Mouse (Mus musculus): ENCODE measurements around the gene Dao. TPM values are rescaled to one million over a fixed set of nuclear protein-coding genes. Genes with fewer than 3 reads are reported as not detected.

Gene Dao
- polyA plus RNA-seq, 1 experiment from 2014 or later = not detected

GRCm38 (mm10) chr5:114027217-114027944 lies 23.9 kb downstream of the Dao start:
- no peak for ATAC-seq (ENCODE audit: insufficient read depth, low FRiP score, low TSS enrichment)

GRCm38 (mm10) chr5:114028111-114028510 lies 24.6 kb downstream of the Dao start:
- no peak for ATAC-seq (ENCODE audit: insufficient read depth, low FRiP score, low TSS enrichment)
- no peak for DNase-seq (ENCODE audit: low spot score)
- Histone ChIP-seq H3K27ac (ENCODE audit: low read depth, low read length) (no peak overlapping the region), H3K36me3 (ENCODE audit: control insufficient read depth, insufficient read depth, low read length) (no peaks in the 10 kb centered on the region; the same call in 1 of the 2 replicates), H3K4me1 (ENCODE audit: control insufficient read depth, insufficient read depth, low read length) (no peaks in the 10 kb centered on the region; the same call in 1 of the 2 replicates), H3K4me3 (ENCODE audit: low read depth, low read length) (no peak overlapping the region), H3K27me3 (ENCODE audit: control insufficient read depth, insufficient read depth, low read length) (no peaks in the 10 kb centered on the region), H3K4me2 (ENCODE audit: low read depth) (no peak overlapping the region), H3K9ac (ENCODE audit: low read length) (no peak overlapping the region), H3K9me3 (ENCODE audit: control insufficient read depth, low read length) (no peaks in the 10 kb centered on the region)
- WGBS = 87% methylated on average over 12 of the region's 12 CpGs

More at GRCm38 (mm10) chr5:114027217-114027944, 23.9 kb downstream of the Dao start:
- Histone ChIP-seq H3K4me1 (ENCODE audit: control insufficient read depth, insufficient read depth, low read length) (no peaks in the 10 kb centered on the region; the same call in 1 of the 2 replicates), H3K4me2 (ENCODE audit: low read depth) (no peak overlapping the region), H3K36me3 (ENCODE audit: control insufficient read depth, insufficient read depth, low read length) (no peaks in the 10 kb centered on the region; the same call in 1 of the 2 replicates), H3K9ac (ENCODE audit: low read length) (no peak overlapping the region), H3K27ac (ENCODE audit: low read depth, low read length) (no peak overlapping the region), H3K9me3 (ENCODE audit: control insufficient read depth, low read length) (no peaks in the 10 kb centered on the region), H3K4me3 (ENCODE audit: low read depth, low read length) (no peak overlapping the region), H3K27me3 (ENCODE audit: control insufficient read depth, insufficient read depth, low read length) (no peaks in the 10 kb centered on the region)
- 87% methylated on average over 12 of the region's 12 CpGs for WGBS
- no peak for DNase-seq (ENCODE audit: low spot score)

- no peak for DNase-seq (ENCODE audit: low spot score)
- WGBS = 86% methylated on average over 12 of the region's 12 CpGs
- H3K27me3 ChIP-seq (ENCODE audit: control insufficient read depth, insufficient read depth, low read length) = no peaks in the 10 kb centered on the region
- no peak overlapping the region for H3K9ac ChIP-seq (ENCODE audit: low read length)
- H3K4me1 ChIP-seq (ENCODE audit: control insufficient read depth, insufficient read depth, low read length) = no peaks in the 10 kb centered on the region
- H3K4me3 ChIP-seq (ENCODE audit: low read depth, low read length) = no peak overlapping the region
- ATAC-seq (ENCODE audit: insufficient read depth, low FRiP score, low TSS enrichment) = no peak
- H3K27ac ChIP-seq (ENCODE audit: low read depth, low read length) = no peak overlapping the region
- H3K4me2 ChIP-seq (ENCODE audit: low read depth) = no peak overlapping the region
- H3K9me3 ChIP-seq (ENCODE audit: control insufficient read depth, low read length) = no peaks in the 10 kb centered on the region
- no peaks in the 10 kb centered on the region; the same call in 1 of the 2 replicates for H3K36me3 ChIP-seq (ENCODE audit: control insufficient read depth, insufficient read depth, low read length)
Measured at GRCm38 (mm10) chr5:114030652-114031051, 27.1 kb downstream of the Dao start.

GRCm38 (mm10) chr5:114032161-114032763 lies 28.8 kb downstream of the Dao start:
- H3K9ac ChIP-seq (ENCODE audit: low read length) = no peak overlapping the region
- H3K36me3 ChIP-seq (ENCODE audit: control insufficient read depth, insufficient read depth, low read length) = no peaks in the 10 kb centered on the region; the same call in 1 of the 2 replicates
- no peak for DNase-seq (ENCODE audit: low spot score)
- ATAC-seq (ENCODE audit: insufficient read depth, low FRiP score, low TSS enrichment) = no peak
- H3K27ac ChIP-seq (ENCODE audit: low read depth, low read length) = no peak overlapping the region
- 86% methylated on average over 3 of the region's 3 CpGs for WGBS
- H3K4me2 ChIP-seq (ENCODE audit: low read depth) = no peak overlapping the region
- H3K27me3 ChIP-seq (ENCODE audit: control insufficient read depth, insufficient read depth, low read length) = no peaks in the 10 kb centered on the region
- H3K4me3 ChIP-seq (ENCODE audit: low read depth, low read length) = no peak overlapping the region
- no peaks in the 10 kb centered on the region for H3K9me3 ChIP-seq (ENCODE audit: control insufficient read depth, low read length)
- H3K4me1 ChIP-seq (ENCODE audit: control insufficient read depth, insufficient read depth, low read length) = no peaks in the 10 kb centered on the region

- Histone ChIP-seq H3K4me2 (ENCODE audit: low read depth) (no peak overlapping the region), H3K4me3 (ENCODE audit: low read depth, low read length) (no peak overlapping the region), H3K27me3 (ENCODE audit: control insufficient read depth, insufficient read depth, low read length) (no peaks in the 10 kb centered on the region), H3K9me3 (ENCODE audit: control insufficient read depth, low read length) (no peaks in the 10 kb centered on the region), H3K36me3 (ENCODE audit: control insufficient read depth, insufficient read depth, low read length) (no peaks in the 10 kb centered on the region; the same call in 1 of the 2 replicates), H3K4me1 (ENCODE audit: control insufficient read depth, insufficient read depth, low read length) (no peaks in the 10 kb centered on the region), H3K27ac (ENCODE audit: low read depth, low read length) (no peak overlapping the region), H3K9ac (ENCODE audit: low read length) (no peak overlapping the region)
- ATAC-seq (ENCODE audit: insufficient read depth, low FRiP score, low TSS enrichment) (no peak), DNase-seq (ENCODE audit: low spot score) (no peak)
- 88% methylated on average over 7 of the region's 7 CpGs for WGBS
Measured at GRCm38 (mm10) chr5:114034393-114034792, 30.9 kb downstream of the Dao start.

- no peak for DNase-seq (ENCODE audit: low spot score)
- Histone ChIP-seq H3K9ac (ENCODE audit: low read length) (no peak overlapping the region), H3K4me3 (ENCODE audit: low read depth, low read length) (no peak overlapping the region), H3K27me3 (ENCODE audit: control insufficient read depth, insufficient read depth, low read length) (no peaks in the 10 kb centered on the region), H3K4me2 (ENCODE audit: low read depth) (no peak overlapping the region), H3K27ac (ENCODE audit: low read depth, low read length) (no peak overlapping the region), H3K9me3 (ENCODE audit: control insufficient read depth, low read length) (no peaks in the 10 kb centered on the region), H3K36me3 (ENCODE audit: control insufficient read depth, insufficient read depth, low read length) (no peaks in the 10 kb centered on the region; the same call in 1 of the 2 replicates), H3K4me1 (ENCODE audit: control insufficient read depth, insufficient read depth, low read length) (no peaks in the 10 kb centered on the region)
- WGBS = 62% methylated on average over 10 of the region's 10 CpGs
- ATAC-seq (ENCODE audit: insufficient read depth, low FRiP score, low TSS enrichment) = no peak
Measured at GRCm38 (mm10) chr5:114035111-114035510, 31.6 kb downstream of the Dao start.

- Histone ChIP-seq H3K9ac (ENCODE audit: low read length) (no peak overlapping the region), H3K9me3 (ENCODE audit: control insufficient read depth, low read length) (no peaks in the 10 kb centered on the region), H3K4me3 (ENCODE audit: low read depth, low read length) (no peak overlapping the region), H3K4me2 (ENCODE audit: low read depth) (no peak overlapping the region), H3K36me3 (ENCODE audit: control insufficient read depth, insufficient read depth, low read length) (no peaks in the 10 kb centered on the region), H3K27ac (ENCODE audit: low read depth, low read length) (no peak overlapping the region), H3K4me1 (ENCODE audit: control insufficient read depth, insufficient read depth, low read length) (no peaks in the 10 kb centered on the region; the same call in 1 of the 2 replicates), H3K27me3 (ENCODE audit: control insufficient read depth, insufficient read depth, low read length) (no peaks in the 10 kb centered on the region)
- WGBS = 25% methylated on average over 7 of the region's 8 CpGs
- no peak for ATAC-seq (ENCODE audit: insufficient read depth, low FRiP score, low TSS enrichment)
- DNase-seq (ENCODE audit: low spot score) = no peak
Measured at GRCm38 (mm10) chr5:114040508-114040907, 37.0 kb downstream of the Dao start.

GRCm38 (mm10) chr5:114040911-114041310 lies 37.4 kb downstream of the Dao start:
- DNase-seq (ENCODE audit: low spot score) (no peak), ATAC-seq (ENCODE audit: insufficient read depth, low FRiP score, low TSS enrichment) (no peak)
- H3K4me3 ChIP-seq (ENCODE audit: low read depth, low read length) = no peak overlapping the region
- H3K4me1 ChIP-seq (ENCODE audit: control insufficient read depth, insufficient read depth, low read length) = no peaks in the 10 kb centered on the region; the same call in 1 of the 2 replicates
- H3K27ac ChIP-seq (ENCODE audit: low read depth, low read length) = no peak overlapping the region
- H3K4me2 ChIP-seq (ENCODE audit: low read depth) = no peak overlapping the region
- no peak overlapping the region for H3K9ac ChIP-seq (ENCODE audit: low read length)
- H3K36me3 ChIP-seq (ENCODE audit: control insufficient read depth, insufficient read depth, low read length) = no peaks in the 10 kb centered on the region
- H3K27me3 ChIP-seq (ENCODE audit: control insufficient read depth, insufficient read depth, low read length) = no peaks in the 10 kb centered on the region
- H3K9me3 ChIP-seq (ENCODE audit: control insufficient read depth, low read length) = no peaks in the 10 kb centered on the region
- 69% methylated on average over 1 of the region's 1 CpGs for WGBS

All from neural tube, embryonic 11.5 days (tissue).